Mouse (Mus musculus) megakaryocyte, embryonic 14.5 days (primary cell): ENCODE measurements around the gene Ankrd13b. TPM values are rescaled to one million over a fixed set of nuclear protein-coding genes. Genes with fewer than 3 reads are reported as not detected.
A peak's percentile ranks its signal among the peaks of the same experiment; 100 is the strongest.

Source experiments
- H3K27me3 ChIP-seq: replicated peaks from 2 replicates; pipeline ENCODE3; 2012; ENCODE audit warnings: inconsistent platforms
- H3K36me3 ChIP-seq: replicated peaks from 2 replicates; pipeline ENCODE3; 2012; ENCODE audit warnings: low read length, inconsistent platforms, mixed read lengths
- H3K4me1 ChIP-seq: 2 replicates; pipeline ENCODE4 v1.6.1; 2012; ENCODE audit warnings: inconsistent platforms
- H3K4me3 ChIP-seq: replicated peaks from 2 replicates; pipeline ENCODE3; 2012; ENCODE audit warnings: moderate library complexity, mild to moderate bottlenecking, inconsistent platforms
- H3K9me3 ChIP-seq: 2 replicates; pipeline ENCODE4 v1.6.1; 2012; ENCODE audit warnings: inconsistent platforms
- FLI1 ChIP-seq: IDR thresholded peaks from 2 replicates; pipeline ENCODE4 v1.6.1; 2012; ENCODE audit warnings: low read length, inconsistent platforms, mixed read lengths
- GATA1 ChIP-seq: IDR thresholded peaks from 3 replicates; pipeline ENCODE4 v1.6.1; 2012; ENCODE audit warnings: mixed read lengths, low read length, inconsistent platforms, borderline replicate concordance
- polyA plus RNA-seq: library from polyadenylated mRNA; stranded (reverse); fragments of >175 nt; gene quantifications from 2 replicates; pipeline ENCODE4 v1.2.3, GENCODE M21; 2012; ENCODE audit warnings: low replicate concordance; ENCODE audit not compliant: insufficient read depth

The Ankrd13b gene
- polyA plus RNA-seq, 1 experiment, result 9.3 TPM

DNA sequence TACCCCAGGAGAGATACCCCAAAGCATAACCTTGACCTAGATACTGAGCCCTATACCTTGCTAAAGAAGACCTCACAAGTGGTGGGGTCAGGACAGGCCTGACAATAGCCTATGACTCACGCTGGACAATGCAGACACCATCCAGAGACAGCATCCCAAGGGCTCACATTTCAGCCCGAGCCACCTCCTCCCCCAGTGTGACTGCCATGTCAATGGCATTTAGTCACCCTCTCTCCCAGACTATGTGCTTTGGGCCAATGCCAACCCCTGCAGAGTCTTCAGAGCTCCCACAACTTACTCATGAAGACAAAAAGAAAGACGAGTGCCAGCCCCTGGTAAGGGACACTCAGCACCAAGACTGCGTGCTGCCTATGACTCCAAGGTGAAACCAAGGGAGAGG is 24.8 kb downstream of the Ankrd13b start:
- Histone ChIP-seq H3K36me3 (no peaks in the 10 kb centered on the region), H3K9me3 (no peaks in the 10 kb centered on the region), H3K4me3 (no peak overlapping the region), H3K27me3 (peaks cover 88% of the 10 kb centered on the region), H3K4me1 (peaks cover 54% of the 10 kb centered on the region)
- TF ChIP-seq GATA1 (no peak), FLI1 (no peak)

DNA sequence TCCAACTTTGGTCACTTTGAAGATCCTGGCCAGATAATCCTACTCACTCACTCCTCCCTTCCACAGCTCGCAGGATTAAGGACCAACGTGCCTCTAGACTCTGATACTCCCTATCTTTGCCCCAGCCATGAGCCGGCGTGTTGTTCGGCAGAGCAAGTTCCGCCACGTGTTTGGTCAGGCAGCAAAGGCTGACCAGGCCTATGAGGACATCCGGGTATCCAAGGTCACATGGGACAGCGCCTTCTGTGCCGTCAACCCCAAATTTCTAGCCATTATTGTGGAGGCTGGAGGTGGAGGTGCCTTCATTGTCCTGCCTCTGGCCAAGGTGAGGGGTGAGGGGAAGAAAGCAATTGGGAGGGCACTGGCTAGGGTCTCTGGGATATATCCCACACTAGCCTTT is 25.7 kb downstream of the Ankrd13b start:
- Histone ChIP-seq H3K4me3 (no peak overlapping the region), H3K27me3 (peaks cover 79% of the 10 kb centered on the region), H3K36me3 (peaks cover 4% of the 10 kb centered on the region), H3K9me3 (no peaks in the 10 kb centered on the region), H3K4me1 (peaks cover 54% of the 10 kb centered on the region)
- TF ChIP-seq FLI1, result no peak
- no peak for TF ChIP-seq GATA1

- H3K27me3 ChIP-seq, result peaks cover 73% of the 10 kb centered on the region
Measured at GRCm38 (mm10) chr11:77463101-77463445, 26.4 kb downstream of the Ankrd13b start.

GRCm38 (mm10) chr11:77462283-77463100 is 27.0 kb downstream of the Ankrd13b start, which contains the start of gene Coro6:
TSS of gene Coro6 (plus strand) at chr11:77462411.
- Histone ChIP-seq H3K27me3 (peaks cover 67% of the 10 kb centered on the region), H3K4me1 (peaks cover 45% of the 10 kb centered on the region), H3K36me3 (peaks cover 12% of the 10 kb centered on the region), H3K4me3 (peak within 1 kb of the TSS; percentile 92), H3K9me3 (no peaks in the 10 kb centered on the region)
- TF ChIP-seq GATA1 (no peak), FLI1 (no peak)

More at GRCm38 (mm10) chr11:77463101-77463445, 26.4 kb downstream of the Ankrd13b start:
- no peaks in the 10 kb centered on the region for H3K9me3 ChIP-seq
- peaks cover 51% of the 10 kb centered on the region for H3K4me1 ChIP-seq
- no peak for TF ChIP-seq GATA1
- TF ChIP-seq FLI1, result no peak
- peak overlapping the region; percentile 92 for H3K4me3 ChIP-seq
- H3K36me3 ChIP-seq, result peaks cover 7% of the 10 kb centered on the region

DNA sequence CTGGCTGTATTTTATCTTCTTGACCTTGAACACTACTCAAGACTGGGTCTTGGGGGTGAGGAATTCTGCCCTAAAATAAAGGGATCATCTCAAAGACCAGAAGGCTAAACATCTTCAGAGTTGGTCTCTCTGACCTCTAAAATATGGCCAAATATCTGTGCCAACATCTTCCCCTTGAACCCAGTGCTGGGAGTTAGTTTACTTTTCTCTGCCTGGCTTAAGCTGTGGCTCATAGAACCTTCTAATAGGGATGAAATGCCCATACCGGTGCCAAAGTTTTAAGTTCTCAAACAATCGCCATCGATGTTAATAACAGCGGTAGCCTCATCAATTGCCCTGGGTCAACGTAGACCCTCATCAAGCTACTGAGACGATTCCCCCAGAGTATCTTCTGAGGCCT is 27.6 kb downstream of the Ankrd13b start:
- H3K4me3 ChIP-seq, result peak overlapping the region; percentile 92
- peaks cover 16% of the 10 kb centered on the region for H3K36me3 ChIP-seq
- H3K4me1 ChIP-seq, result peaks cover 40% of the 10 kb centered on the region
- no peaks in the 10 kb centered on the region for H3K9me3 ChIP-seq
- TF ChIP-seq GATA1 (no peak), FLI1 (no peak)
- peaks cover 62% of the 10 kb centered on the region for H3K27me3 ChIP-seq

- no peaks in the 10 kb centered on the region for H3K9me3 ChIP-seq
- peaks cover 12% of the 10 kb centered on the region for H3K27me3 ChIP-seq
- no peak overlapping the region for H3K4me3 ChIP-seq
- H3K4me1 ChIP-seq, result peaks cover 14% of the 10 kb centered on the region
- peaks cover 63% of the 10 kb centered on the region for H3K36me3 ChIP-seq
- TF ChIP-seq GATA1 (no peak), FLI1 (no peak)
Measured at GRCm38 (mm10) chr11:77456866-77457265, 32.6 kb downstream of the Ankrd13b start.

- H3K9me3 ChIP-seq, result no peaks in the 10 kb centered on the region
- peaks cover 4% of the 10 kb centered on the region for H3K27me3 ChIP-seq
- no peak for TF ChIP-seq FLI1
- TF ChIP-seq GATA1, result no peak
- H3K4me3 ChIP-seq, result no peak overlapping the region
- H3K4me1 ChIP-seq, result peaks cover 5% of the 10 kb centered on the region
- peaks cover 73% of the 10 kb centered on the region for H3K36me3 ChIP-seq
Measured at GRCm38 (mm10) chr11:77455770-77456510, 33.5 kb downstream of the Ankrd13b start.

DNA sequence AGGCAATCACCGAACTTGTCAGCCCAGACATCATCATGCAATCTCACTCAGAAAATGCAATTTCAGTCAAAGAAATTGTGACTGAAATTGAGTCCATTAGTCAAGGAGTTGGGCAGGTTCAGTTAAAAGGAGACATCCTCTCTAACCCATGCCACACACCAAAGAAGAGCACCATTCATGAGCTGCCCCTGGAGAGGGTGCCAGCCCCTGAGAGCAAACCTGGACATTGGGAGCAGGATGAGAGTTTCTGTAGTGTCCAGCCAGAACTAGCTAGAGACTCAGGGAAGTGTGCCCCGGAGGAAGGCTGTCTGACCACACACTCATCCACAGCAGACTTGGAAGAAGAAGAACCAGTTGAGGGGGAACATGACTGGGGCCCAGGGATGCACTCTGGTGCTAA is 36.1 kb downstream of the Ankrd13b start:
- H3K27me3 ChIP-seq, result no peaks in the 10 kb centered on the region
- peaks cover 3% of the 10 kb centered on the region; the same call in 1 of the 2 replicates for H3K4me1 ChIP-seq
- H3K36me3 ChIP-seq, result peaks cover 92% of the 10 kb centered on the region
- no peaks in the 10 kb centered on the region for H3K9me3 ChIP-seq
- no peak for TF ChIP-seq FLI1
- TF ChIP-seq GATA1, result no peak
- H3K4me3 ChIP-seq, result no peak overlapping the region

DNA sequence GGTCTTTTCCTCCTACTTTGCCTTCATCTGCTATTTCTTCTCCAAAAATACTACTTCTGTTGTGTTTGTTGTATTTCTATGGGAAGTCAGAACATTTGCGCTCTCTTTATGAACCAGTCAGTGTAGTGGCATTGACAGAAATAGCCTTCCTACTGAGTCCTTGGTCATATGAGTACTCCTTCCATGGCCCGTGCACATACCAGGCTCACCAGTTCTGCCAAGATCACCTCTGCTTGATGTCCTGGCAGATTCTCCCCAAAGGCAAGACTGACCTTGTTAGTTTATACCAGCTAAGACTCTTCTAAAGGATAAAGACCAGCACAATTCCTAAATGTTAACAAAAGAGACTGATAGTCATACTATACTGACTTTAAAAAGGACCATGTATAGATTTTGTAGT is 37.8 kb downstream of the Ankrd13b start:
- Histone ChIP-seq H3K4me1 (peaks cover 8% of the 10 kb centered on the region), H3K4me3 (no peak overlapping the region), H3K9me3 (no peaks in the 10 kb centered on the region), H3K36me3 (peaks cover 85% of the 10 kb centered on the region), H3K27me3 (no peaks in the 10 kb centered on the region)
- TF ChIP-seq FLI1, result no peak

DNA sequence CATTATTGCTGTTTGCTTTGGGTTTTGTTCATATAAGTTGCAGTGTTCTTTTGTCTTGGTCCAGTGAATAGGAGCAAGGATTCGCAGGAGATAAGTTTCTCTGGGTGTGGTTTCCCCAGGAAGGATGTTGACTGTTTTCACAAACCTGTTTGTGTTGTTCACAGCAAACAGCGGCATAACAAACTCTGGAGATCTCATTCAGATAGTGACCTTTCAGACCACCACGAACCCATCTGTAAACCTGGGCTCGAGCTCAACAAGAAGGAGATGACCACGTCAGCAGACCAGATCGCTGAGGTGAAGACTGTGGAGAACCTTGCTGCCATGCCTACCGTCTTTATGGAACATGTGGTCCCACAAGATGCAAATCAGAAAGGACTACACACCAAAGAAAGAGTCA is 40.3 kb downstream of the Ankrd13b start:
- Histone ChIP-seq H3K4me3 (no peak overlapping the region), H3K27me3 (no peaks in the 10 kb centered on the region), H3K9me3 (no peaks in the 10 kb centered on the region), H3K36me3 (peaks cover 85% of the 10 kb centered on the region), H3K4me1 (peaks cover 32% of the 10 kb centered on the region)
- TF ChIP-seq GATA1 (no peak), FLI1 (no peak)
